Mouse (Mus musculus) adrenal gland, postnatal 10 days (tissue): ENCODE measurements around the gene Tmem269. TPM values are rescaled to one million over a fixed set of nuclear protein-coding genes. Genes with fewer than 3 reads are reported as not detected.

ENCODE experiments used
- DNase-seq: peaks from one replicate; pipeline ENCODE4 v3.0.0; 2021; ENCODE audit warnings: mixed read lengths
- long read RNA-seq, 2 experiments: library from polyadenylated mRNA; stranded (forward); transcript quantifications; one replicate each; pipeline ENCODE4 v2.0.0; 2021
- total RNA-seq, 2 experiments: library from RNA; stranded (reverse); gene quantifications; 2 replicates each; pipeline ENCODE4 v1.2.3; 2021

Tmem269 gene
- under 1 TPM; 0.27 to 0.39 TPM for total RNA-seq
- long read RNA-seq, experiment 1, result 0 reads
- long read RNA-seq, experiment 2, result 0 reads

DNA sequence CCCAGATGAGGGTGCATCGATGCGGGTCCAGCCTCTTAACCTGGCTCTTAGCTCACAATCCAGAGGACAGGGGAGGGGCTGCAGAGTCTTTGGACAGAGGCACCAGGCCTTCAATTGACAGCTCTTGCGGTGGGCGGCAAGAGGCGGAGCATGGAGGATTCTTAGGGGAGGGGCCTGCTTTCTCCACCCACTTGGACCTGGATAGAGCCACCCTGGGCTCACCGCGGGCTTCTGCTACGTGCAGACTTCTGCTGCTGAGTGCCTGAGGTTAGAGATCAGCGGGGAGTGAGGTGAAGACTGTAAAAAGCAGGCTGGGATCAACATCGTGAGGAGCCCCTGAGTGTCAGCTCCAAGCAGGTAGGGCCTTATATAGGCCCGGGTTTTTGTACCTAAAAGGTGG lies at the start of gene Tmem269:
TSS of gene Tmem269 (minus strand) at position 49 of the 400 bp plus-strand sequence.
- DNase-seq, result no peak

DNA sequence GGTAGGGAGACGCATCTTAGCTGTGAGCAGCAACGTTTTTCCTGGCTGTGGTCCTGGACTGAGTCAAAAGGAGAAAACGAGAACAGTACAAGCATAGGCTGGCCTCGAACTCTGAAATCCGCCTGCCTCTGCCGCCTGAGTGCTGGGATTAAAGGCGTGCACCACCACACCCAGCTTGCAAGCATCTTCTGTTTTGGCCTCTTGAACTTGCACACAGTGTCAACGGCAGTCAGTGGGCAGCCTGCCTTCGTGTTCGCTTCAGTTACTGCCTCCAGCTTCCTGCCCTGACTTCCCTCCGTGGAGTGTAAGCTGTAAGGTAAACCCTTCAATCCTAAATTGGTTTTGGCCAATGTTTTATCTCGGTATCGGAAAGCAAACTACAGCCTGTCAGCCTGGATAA lies 48.6 kb upstream of the Tmem269 start:
- DNase-seq, result no peak

GRCm38 (mm10) chr4:119263459-119263858 lies 45.4 kb upstream of the Tmem269 start:
- DNase-seq, result no peak

DNA sequence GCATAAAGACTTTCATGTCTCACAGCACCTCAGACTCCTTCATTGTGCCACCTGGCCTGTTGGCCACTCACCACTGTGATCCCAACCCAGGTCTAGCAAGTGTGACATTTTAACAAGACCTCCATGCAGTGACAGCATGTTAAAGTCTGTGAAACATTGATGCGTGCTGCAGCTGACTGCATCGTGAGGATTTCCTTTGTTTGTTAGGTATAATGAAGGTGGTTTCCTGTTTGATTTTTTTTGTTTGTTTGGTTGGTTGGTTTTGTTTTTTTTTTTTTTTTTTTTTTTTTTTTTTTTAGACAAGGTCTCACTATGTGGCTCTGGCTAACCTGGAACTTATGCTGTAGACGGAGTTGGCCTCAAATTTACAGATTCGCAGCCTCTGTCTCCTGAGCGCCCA lies 44.5 kb upstream of the Tmem269 start:
- DNase-seq, result no peak

DNA sequence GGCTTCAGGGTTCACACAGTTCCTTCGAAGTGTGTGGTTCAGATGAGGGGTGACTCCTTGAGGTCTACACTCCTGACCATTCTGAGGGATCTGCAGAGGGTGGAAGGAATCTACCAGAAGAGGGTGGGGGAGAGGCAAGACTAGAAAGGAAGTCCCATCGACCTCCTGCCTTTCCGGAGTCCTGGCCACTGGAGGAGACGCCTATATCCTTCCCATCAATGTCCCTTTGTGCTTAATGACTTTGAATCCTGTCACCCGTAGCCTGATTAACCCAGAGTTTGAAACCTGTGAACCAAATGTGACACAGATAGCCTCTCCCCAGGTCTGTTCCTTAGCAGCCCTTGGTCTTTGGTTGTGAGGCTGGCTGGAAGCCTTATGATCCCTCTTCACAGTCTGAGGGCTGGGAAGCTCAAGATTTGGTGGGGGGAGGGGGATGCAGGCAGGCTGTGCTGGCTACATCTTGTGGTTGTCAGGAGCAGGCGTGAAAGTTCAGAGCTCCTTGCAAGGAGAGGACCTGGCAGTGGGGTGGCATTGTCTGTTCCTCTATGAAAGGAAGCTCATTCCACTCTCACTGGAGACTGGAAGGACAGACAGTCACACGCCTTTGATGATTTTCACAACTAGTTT lies 43.2 kb upstream of the Tmem269 start:
- DNase-seq, result no peak

DNA sequence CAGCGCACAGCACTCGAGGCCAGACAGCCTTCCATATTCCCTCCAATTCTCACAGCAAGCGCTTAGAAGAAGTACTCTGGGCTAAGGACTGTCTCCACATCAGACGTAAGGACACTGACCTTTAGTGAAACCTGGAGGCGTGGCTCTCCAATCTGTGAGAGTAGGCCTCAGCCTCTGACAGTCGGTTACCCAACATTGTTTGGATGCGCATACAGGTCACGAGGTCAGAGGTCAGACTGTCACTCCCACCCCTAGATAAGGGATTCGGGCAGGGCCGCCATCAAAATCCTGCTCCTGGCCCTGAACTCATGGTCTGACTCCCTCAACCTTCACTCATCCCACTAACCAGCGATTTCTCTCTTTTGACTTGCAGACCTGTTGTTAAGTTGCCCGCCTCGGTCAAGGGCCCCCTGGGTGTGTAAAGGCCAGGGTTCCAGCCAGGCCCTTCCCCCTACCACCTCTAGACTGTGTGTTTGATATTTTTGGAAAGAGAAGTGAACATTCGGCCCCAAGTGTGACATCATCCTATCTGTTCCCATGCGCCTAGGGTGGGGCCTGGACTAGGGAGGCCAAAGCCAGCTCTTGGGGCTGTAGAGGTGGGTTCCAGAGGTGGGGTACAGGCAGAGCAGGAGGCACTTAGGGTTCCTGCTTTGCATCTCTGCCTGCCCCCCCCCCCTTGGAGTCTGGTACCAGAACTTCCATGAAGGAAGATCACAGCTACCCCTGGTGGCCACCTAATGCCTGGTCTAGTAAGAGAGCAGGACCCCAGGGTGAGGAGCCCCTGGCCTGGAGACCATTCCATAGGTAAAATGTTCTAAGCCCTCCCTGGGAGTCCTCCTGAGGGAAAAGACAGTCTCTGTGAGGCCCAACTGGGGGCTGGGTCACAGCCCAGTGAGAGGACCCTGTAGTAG lies 41.6 kb upstream of the Tmem269 start:
- DNase-seq, result no peak

GRCm38 (mm10) chr4:119257083-119257482 lies 39.1 kb upstream of the Tmem269 start:
- DNase-seq, result no peak

- no peak for DNase-seq
Observed at GRCm38 (mm10) chr4:119255351-119255750, 37.3 kb upstream of the Tmem269 start, which contains the start of gene Cldn19. Gene Cldn19 (plus strand): TSS chr4:119255414.

DNA sequence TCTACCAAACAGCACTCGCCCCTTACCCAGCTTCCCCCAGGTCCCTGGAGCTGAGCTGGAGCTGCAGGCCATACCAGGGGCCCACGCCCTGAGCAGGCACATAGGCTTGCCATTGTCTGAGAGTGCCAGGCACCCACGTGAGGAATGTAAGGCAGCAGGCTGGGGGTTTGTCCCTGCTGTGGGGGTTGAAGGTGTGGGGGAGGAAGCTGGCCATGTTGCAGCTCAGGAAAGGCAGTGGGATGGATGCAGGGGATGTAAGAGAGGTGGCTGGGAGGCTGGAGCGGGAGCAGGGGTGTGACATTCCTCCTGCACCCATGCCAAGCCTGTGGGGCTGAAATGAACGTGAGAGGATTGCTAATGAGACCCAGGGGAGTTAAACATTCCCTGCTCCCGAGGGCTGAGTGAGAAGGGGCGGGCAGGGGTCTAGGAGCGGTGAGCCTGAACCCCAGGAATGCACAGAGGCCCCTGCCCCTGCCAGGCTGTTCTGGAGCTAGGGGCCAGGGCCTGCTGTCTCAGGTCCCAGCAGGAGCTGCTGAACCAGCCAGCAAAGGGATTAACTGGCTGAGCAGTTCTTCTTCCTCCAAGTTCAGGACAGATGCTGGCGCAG lies 36.1 kb upstream of the Tmem269 start:
- no peak for DNase-seq

- no peak for DNase-seq
Observed at GRCm38 (mm10) chr4:119252025-119252808, 34.2 kb upstream of the Tmem269 start.

DNA sequence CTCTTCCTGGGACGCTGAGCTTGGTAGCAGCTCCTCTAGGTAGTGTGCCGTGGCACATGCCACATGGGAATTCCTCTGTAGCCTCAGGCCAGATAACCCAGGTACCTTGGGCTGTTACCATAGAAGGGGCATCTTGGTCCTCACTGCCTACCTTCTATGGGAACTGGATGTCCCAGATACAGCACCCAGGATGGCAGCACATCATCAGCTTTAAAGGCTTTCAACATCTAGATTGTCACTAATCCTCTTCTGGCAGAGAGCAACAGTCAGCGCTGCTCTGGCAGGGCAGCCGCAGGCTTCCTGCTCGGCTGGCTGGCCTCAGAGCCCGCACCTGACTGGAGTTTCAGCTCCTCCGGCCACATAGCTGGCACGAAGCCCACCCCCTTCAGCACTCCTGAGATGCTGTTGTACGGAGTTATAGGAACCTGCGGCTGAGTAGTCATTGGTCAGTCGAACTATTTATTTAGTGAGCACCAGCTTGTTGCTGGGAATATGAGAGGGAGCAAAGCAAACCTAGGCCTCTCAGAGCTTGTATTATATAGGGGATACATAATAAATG lies 30.5 kb upstream of the Tmem269 start:
- no peak for DNase-seq

- DNase-seq, result peak; percentile 89
Observed at GRCm38 (mm10) chr4:119247462-119248235, 29.6 kb upstream of the Tmem269 start.

- no peak for DNase-seq
Observed at GRCm38 (mm10) chr4:119246688-119247225, 28.7 kb upstream of the Tmem269 start.

DNA sequence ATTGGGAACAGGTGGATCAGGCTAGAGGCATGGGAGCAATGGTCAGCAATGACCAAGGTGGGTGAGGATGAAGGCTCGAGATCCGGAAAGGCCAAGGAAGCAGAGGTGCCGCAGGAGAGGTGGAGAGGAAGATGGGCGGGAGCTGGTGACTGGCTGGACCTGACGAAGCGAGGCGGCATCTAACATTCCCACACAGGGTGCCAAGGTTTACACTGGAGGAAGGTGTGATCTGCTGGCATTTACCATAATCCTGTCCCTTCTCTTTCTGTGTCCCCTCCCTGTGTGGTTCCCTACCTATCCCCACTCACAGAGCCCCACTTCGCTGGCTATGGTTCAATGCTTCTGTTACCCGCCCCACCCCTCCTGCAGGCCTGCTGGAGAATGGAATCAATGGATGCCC lies 27.9 kb upstream of the Tmem269 start:
- DNase-seq, result no peak

GRCm38 (mm10) chr4:119245556-119245955 lies 27.5 kb upstream of the Tmem269 start:
- peak; percentile 64 for DNase-seq

- DNase-seq, result no peak
Observed at GRCm38 (mm10) chr4:119244468-119245240, 26.6 kb upstream of the Tmem269 start.

DNA sequence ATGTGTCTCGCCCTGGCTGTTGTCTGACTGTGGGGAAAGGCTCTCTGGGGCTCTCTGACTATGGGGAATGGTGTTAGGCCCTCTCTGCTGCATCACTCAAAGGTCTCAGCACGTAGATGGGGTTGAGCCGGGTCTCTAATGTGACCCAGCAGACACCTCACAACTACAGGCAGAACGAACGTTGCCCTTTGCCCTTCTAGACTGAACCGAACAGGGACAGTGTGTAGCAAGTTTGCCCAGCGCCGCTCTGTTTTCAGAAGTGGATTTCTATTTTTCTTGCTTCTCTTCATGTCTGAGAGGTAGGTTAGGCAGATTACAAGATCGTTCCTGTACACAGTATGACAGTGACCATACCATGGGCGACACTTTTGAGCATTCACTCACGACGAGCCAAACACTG lies 24.6 kb upstream of the Tmem269 start:
- no peak for DNase-seq

GRCm38 (mm10) chr4:119241664-119242063 lies 23.6 kb upstream of the Tmem269 start:
- DNase-seq, result peak; percentile 38

GRCm38 (mm10) chr4:119239181-119239682 lies 21.2 kb upstream of the Tmem269 start:
- peak; percentile 35 for DNase-seq

DNA sequence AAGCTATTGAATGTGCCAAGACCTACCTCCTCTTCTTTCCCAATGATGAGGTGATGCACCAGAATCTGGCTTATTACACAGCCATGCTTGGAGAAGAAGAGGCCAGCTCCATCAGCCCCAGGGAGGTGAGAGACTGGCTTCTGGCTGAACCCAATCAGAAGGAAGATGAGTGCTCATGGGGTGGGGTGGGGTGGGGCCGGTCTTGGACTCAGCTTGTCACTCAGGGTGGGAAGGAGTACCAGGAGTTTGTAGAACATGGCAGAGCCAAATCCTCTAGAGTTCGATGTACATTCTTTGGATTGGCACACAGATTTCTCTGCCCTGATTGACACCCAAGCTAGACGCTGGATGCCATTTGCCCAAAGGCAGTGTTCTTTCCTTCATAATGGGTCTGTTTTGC lies 20.6 kb upstream of the Tmem269 start:
- no peak for DNase-seq
